Mouse (Mus musculus) forebrain, embryonic 15.5 days (tissue): ENCODE measurements at regions not wholly inside any gene's neighbourhood (a gene's known extent, or its start where the extent isn't known, plus 50 kb on each side); places are given as distances from the start of the nearest gene placed in this dataset.
"Not testable (repeated sequence)": the region's sequence is repeated elsewhere in the genome, so short reads cannot be mapped to it uniquely, and the experiment has no call there.

Experiments used
- ATAC-seq: fragments of 200-750 bp; cut with Nextera tagmentation; replicated peaks from 2 replicates; pipeline ENCODE4 v1.8.0; 2017; ENCODE audit warnings: mild to moderate bottlenecking, moderate TSS enrichment, moderate library complexity
- H3K27ac ChIP-seq: fragments of 300-500 bp; sonication (generic); replicated peaks from 2 replicates; pipeline ENCODE4 v1.5.1; 2015; ENCODE audit warnings: mild to moderate bottlenecking, inconsistent platforms
- H3K27me3 ChIP-seq: fragments of 300-500 bp; sonication (generic); 2 replicates; pipeline ENCODE4 v1.6.1; 2015; ENCODE audit warnings: inconsistent platforms
- H3K36me3 ChIP-seq: fragments of 300-500 bp; sonication (generic); 2 replicates; pipeline ENCODE4 v1.6.1; 2015; ENCODE audit warnings: mild to moderate bottlenecking, inconsistent platforms
- H3K4me1 ChIP-seq: fragments of 300-500 bp; sonication (generic); 2 replicates; pipeline ENCODE4 v1.6.1; 2015; ENCODE audit warnings: inconsistent platforms
- H3K4me2 ChIP-seq: fragments of 300-500 bp; sonication (generic); replicated peaks from 2 replicates; pipeline ENCODE4 v1.6.1; 2015; ENCODE audit warnings: mild to moderate bottlenecking, inconsistent platforms
- H3K4me3 ChIP-seq: fragments of 300-500 bp; sonication (generic); 2 replicates; pipeline ENCODE4 v1.5.1; 2015; ENCODE audit warnings: mild to moderate bottlenecking, inconsistent platforms
- H3K9ac ChIP-seq: fragments of 300-500 bp; sonication (generic); replicated peaks from 2 replicates; pipeline ENCODE4 v1.6.1; 2015; ENCODE audit warnings: mild to moderate bottlenecking, inconsistent platforms
- H3K9me3 ChIP-seq: fragments of 300-500 bp; sonication (generic); 2 replicates; pipeline ENCODE4 v1.6.1; 2016; ENCODE audit warnings: inconsistent platforms
- WGBS: fragments of 180-500 bp; shearing (Covaris S2); methylation state at CpG from one replicate; pipeline ENCODE4 v1.1.7; 2015; ENCODE audit warnings: mixed read lengths; 5-methylcytosine and 5-hydroxymethylcytosine counted together

- H3K4me2 ChIP-seq, result no peak overlapping the region
- H3K36me3 ChIP-seq, result no peaks in the 10 kb centered on the region
- H3K9me3 ChIP-seq, result no peaks in the 10 kb centered on the region
- no peak overlapping the region for H3K27ac ChIP-seq
- peaks cover 9% of the 10 kb centered on the region for H3K4me1 ChIP-seq
- no peak overlapping the region for H3K9ac ChIP-seq
- H3K4me3 ChIP-seq, result no peak overlapping the region
- WGBS, result 86% methylated on average over 7 of the region's 7 CpGs
- ATAC-seq, result no peak
- H3K27me3 ChIP-seq, result no peaks in the 10 kb centered on the region
Measured at GRCm38 (mm10) chr13:44482661-44483060, 246.6 kb upstream of the Jarid2 start.

- Histone ChIP-seq H3K4me2 (no peak overlapping the region), H3K4me3 (no peak overlapping the region), H3K27ac (no peak overlapping the region), H3K9ac (no peak overlapping the region), H3K27me3 (no peaks in the 10 kb centered on the region), H3K4me1 (peaks cover 9% of the 10 kb centered on the region), H3K36me3 (no peaks in the 10 kb centered on the region), H3K9me3 (no peaks in the 10 kb centered on the region)
- no peak for ATAC-seq
- WGBS, result 65% methylated on average over 14 of the region's 14 CpGs
Measured at GRCm38 (mm10) chr13:44484582-44485329, 244.5 kb upstream of the Jarid2 start.

- Histone ChIP-seq H3K4me1 (no peaks in the 10 kb centered on the region), H3K9me3 (no peaks in the 10 kb centered on the region), H3K27ac (no peak overlapping the region), H3K27me3 (no peaks in the 10 kb centered on the region), H3K36me3 (no peaks in the 10 kb centered on the region), H3K4me3 (no peak overlapping the region), H3K4me2 (no peak overlapping the region), H3K9ac (no peak overlapping the region)
- WGBS, result 70% methylated on average over 4 of the region's 4 CpGs
- ATAC-seq, result no peak
Measured at GRCm38 (mm10) chr13:44490935-44491465, 238.3 kb upstream of the Jarid2 start.

- no peaks in the 10 kb centered on the region for H3K27me3 ChIP-seq
- H3K4me3 ChIP-seq, result no peak overlapping the region
- H3K9ac ChIP-seq, result no peak overlapping the region
- no peak for ATAC-seq
- no peak overlapping the region for H3K4me2 ChIP-seq
- H3K9me3 ChIP-seq, result no peaks in the 10 kb centered on the region
- no peaks in the 10 kb centered on the region for H3K4me1 ChIP-seq
- H3K27ac ChIP-seq, result no peak overlapping the region
- H3K36me3 ChIP-seq, result no peaks in the 10 kb centered on the region
- 85% methylated on average over 3 of the region's 3 CpGs for WGBS
Measured at GRCm38 (mm10) chr13:44493884-44494283, 235.4 kb upstream of the Jarid2 start.

GRCm38 (mm10) chr13:44495450-44495849, 233.8 kb upstream of the Jarid2 start:
- Histone ChIP-seq H3K9me3 (no peaks in the 10 kb centered on the region), H3K36me3 (no peaks in the 10 kb centered on the region), H3K27ac (no peak overlapping the region), H3K9ac (no peak overlapping the region), H3K4me2 (no peak overlapping the region), H3K4me3 (no peak overlapping the region), H3K4me1 (no peaks in the 10 kb centered on the region), H3K27me3 (no peaks in the 10 kb centered on the region)
- 87% methylated on average over 10 of the region's 10 CpGs for WGBS
- no peak for ATAC-seq

- Histone ChIP-seq H3K36me3 (no peaks in the 10 kb centered on the region), H3K4me3 (no peak overlapping the region), H3K27me3 (no peaks in the 10 kb centered on the region), H3K27ac (no peak overlapping the region), H3K4me1 (peaks cover 2% of the 10 kb centered on the region), H3K9ac (no peak overlapping the region), H3K4me2 (no peak overlapping the region), H3K9me3 (no peaks in the 10 kb centered on the region)
- WGBS, result 42% methylated on average over 9 of the region's 9 CpGs
- no peak for ATAC-seq
Measured at GRCm38 (mm10) chr13:44496596-44496995, 232.7 kb upstream of the Jarid2 start.

GRCm38 (mm10) chr13:44500896-44501295, 228.4 kb upstream of the Jarid2 start:
- not testable (repeated sequence) for H3K9ac ChIP-seq, H3K27ac ChIP-seq
- 74% methylated on average over 5 of the region's 5 CpGs for WGBS

GRCm38 (mm10) chr13:44501777-44502321, 227.4 kb upstream of the Jarid2 start:
- H3K9me3 ChIP-seq, result no peaks in the 10 kb centered on the region
- H3K4me2 ChIP-seq, result no peak overlapping the region
- H3K4me1 ChIP-seq, result peaks cover 6% of the 10 kb centered on the region
- no peak overlapping the region for H3K4me3 ChIP-seq
- 46% methylated on average over 5 of the region's 5 CpGs for WGBS
- H3K9ac ChIP-seq, result no peak overlapping the region
- no peaks in the 10 kb centered on the region for H3K36me3 ChIP-seq
- ATAC-seq, result peak; percentile 23
- H3K27me3 ChIP-seq, result no peaks in the 10 kb centered on the region
- H3K27ac ChIP-seq, result no peak overlapping the region

More at GRCm38 (mm10) chr13:44500896-44501295, 228.4 kb upstream of the Jarid2 start:
- not testable (repeated sequence) for H3K4me3 ChIP-seq, ATAC-seq, H3K27me3 ChIP-seq, H3K9me3 ChIP-seq, H3K36me3 ChIP-seq, H3K4me1 ChIP-seq, H3K4me2 ChIP-seq

GRCm38 (mm10) chr13:44502612-44503256, 226.5 kb upstream of the Jarid2 start:
- Histone ChIP-seq H3K27me3 (no peaks in the 10 kb centered on the region), H3K9me3 (no peaks in the 10 kb centered on the region), H3K27ac (no peak overlapping the region), H3K36me3 (no peaks in the 10 kb centered on the region), H3K4me1 (peaks cover 6% of the 10 kb centered on the region), H3K4me3 (no peak overlapping the region), H3K9ac (no peak overlapping the region), H3K4me2 (no peak overlapping the region)
- 72% methylated on average over 10 of the region's 10 CpGs for WGBS
- ATAC-seq, result no peak

- Histone ChIP-seq H3K27me3 (no peaks in the 10 kb centered on the region), H3K9ac (no peak overlapping the region), H3K4me3 (no peak overlapping the region), H3K9me3 (no peaks in the 10 kb centered on the region), H3K4me1 (peaks cover 6% of the 10 kb centered on the region), H3K36me3 (no peaks in the 10 kb centered on the region), H3K27ac (no peak overlapping the region), H3K4me2 (no peak overlapping the region)
- 91% methylated on average over 15 of the region's 15 CpGs for WGBS
- no peak for ATAC-seq
Measured at GRCm38 (mm10) chr13:44503257-44503950, 225.9 kb upstream of the Jarid2 start.

- Histone ChIP-seq H3K9ac (no peak overlapping the region), H3K4me1 (peaks cover 6% of the 10 kb centered on the region), H3K27ac (no peak overlapping the region), H3K4me2 (no peak overlapping the region), H3K9me3 (no peaks in the 10 kb centered on the region), H3K27me3 (no peaks in the 10 kb centered on the region), H3K4me3 (no peak overlapping the region), H3K36me3 (no peaks in the 10 kb centered on the region)
- ATAC-seq, result no peak
- 94% methylated on average over 6 of the region's 6 CpGs for WGBS
Measured at GRCm38 (mm10) chr13:44504455-44504854, 224.8 kb upstream of the Jarid2 start.

- Histone ChIP-seq H3K9me3 (no peaks in the 10 kb centered on the region), H3K9ac (no peak overlapping the region), H3K4me3 (no peak overlapping the region), H3K4me2 (no peak overlapping the region), H3K27me3 (no peaks in the 10 kb centered on the region), H3K36me3 (no peaks in the 10 kb centered on the region), H3K27ac (no peak overlapping the region), H3K4me1 (peaks cover under 1% of the 10 kb centered on the region)
- 63% methylated on average over 5 of the region's 5 CpGs for WGBS
- ATAC-seq, result no peak
Measured at GRCm38 (mm10) chr13:44506975-44507374, 222.3 kb upstream of the Jarid2 start.
